Mouse (Mus musculus): ENCODE measurements around the gene Arap1. TPM values are rescaled to one million over a fixed set of nuclear protein-coding genes. Genes with fewer than 3 reads are reported as not detected.
A peak's percentile ranks its signal among the peaks of the same experiment; 100 is the strongest.

The Arap1 gene
- polyA plus RNA-seq, 1 experiment from 2014 or later: 10.8 TPM

DNA sequence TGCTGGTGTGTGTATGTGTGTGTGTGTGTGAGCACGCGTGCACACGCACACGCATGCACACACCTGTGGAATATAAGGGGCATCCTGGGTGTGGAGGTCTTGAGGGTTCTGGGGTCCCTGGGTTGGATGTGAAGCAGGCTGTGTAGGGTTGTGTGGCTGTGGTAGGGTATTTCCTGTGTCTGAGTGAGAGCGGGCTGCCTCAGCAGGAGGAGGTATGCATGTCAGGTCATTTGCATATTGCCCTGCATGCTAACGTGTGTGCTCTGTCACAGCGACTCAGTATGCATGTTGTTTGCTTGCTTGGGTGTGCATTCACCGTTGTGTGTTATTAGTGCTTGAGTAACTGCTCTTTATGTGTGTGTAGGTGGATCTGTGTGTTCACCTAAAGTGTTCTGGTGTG, 74.8 kb downstream of the Arap1 start:
- no peaks in the 10 kb centered on the region for H3K36me3 ChIP-seq (ENCODE audit: control insufficient read depth, insufficient read depth, low read length)
- no peak overlapping the region for H3K9ac ChIP-seq (ENCODE audit: low read length)
- H3K4me3 ChIP-seq (ENCODE audit: low read depth, low read length): no peak overlapping the region
- DNase-seq (ENCODE audit: low spot score, missing footprints) (no peak), ATAC-seq (ENCODE audit: low FRiP score) (no peak)
- H3K4me2 ChIP-seq: no peak overlapping the region
- H3K4me1 ChIP-seq (ENCODE audit: control insufficient read depth, insufficient read depth, low read length): peaks cover 10% of the 10 kb centered on the region; the same call in 1 of the 2 replicates
- H3K27me3 ChIP-seq (ENCODE audit: control insufficient read depth, insufficient read depth, low read length): peaks cover 6% of the 10 kb centered on the region
- H3K9me3 ChIP-seq (ENCODE audit: control insufficient read depth, low read length): no peaks in the 10 kb centered on the region
- 84% methylated on average over 8 of the region's 8 CpGs for WGBS
- H3K27ac ChIP-seq (ENCODE audit: low read depth, low read length): no peak overlapping the region

DNA sequence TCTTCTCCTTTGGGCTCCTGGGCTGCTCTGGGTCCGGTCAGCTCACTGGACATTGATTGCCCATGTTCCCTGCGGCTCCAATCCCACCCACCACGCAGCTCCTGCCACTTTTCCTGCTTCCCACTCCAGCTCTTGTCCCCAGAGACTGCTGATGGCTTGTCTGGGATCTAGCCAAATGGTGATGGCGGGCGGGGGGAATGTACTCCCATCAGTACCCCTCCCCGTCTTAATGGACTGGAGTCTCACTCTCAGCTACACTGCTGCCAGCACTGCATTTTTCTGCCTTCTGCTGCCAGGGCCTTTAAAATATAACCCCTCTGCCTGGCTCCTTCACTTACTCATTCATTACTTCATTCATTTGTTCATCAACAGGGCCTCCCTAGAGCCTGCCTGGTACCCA, 76.1 kb downstream of the Arap1 start:
- ATAC-seq (ENCODE audit: low FRiP score): no peak

DNA sequence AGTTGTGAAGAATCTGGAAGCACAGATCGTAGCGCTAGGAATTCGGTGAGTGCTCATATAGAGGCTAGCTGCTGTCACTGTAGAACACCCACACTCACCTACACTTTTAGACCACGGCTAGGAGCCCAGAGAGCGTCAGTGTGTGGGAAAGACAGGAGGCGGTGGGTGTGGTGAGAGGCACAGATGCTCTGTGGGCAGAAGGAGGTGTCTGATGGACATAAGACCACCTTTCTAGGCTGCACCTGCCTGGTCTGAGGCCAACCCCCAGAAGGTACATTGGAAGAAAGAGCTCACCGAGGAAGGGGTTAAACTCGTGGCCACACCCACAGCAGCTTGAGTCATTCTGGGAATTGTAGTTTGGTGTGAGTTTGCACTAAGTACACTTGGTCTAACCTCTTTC, 78.8 kb downstream of the Arap1 start:
- Histone ChIP-seq H3K27ac (ENCODE audit: low read depth, low read length) (no peak overlapping the region), H3K27me3 (ENCODE audit: control insufficient read depth, insufficient read depth, low read length) (no peaks in the 10 kb centered on the region), H3K9ac (ENCODE audit: low read length) (no peak overlapping the region), H3K9me3 (ENCODE audit: control insufficient read depth, low read length) (no peaks in the 10 kb centered on the region), H3K4me1 (ENCODE audit: control insufficient read depth, insufficient read depth, low read length) (peaks cover 5% of the 10 kb centered on the region; the same call in 1 of the 2 replicates), H3K4me2 (no peak overlapping the region), H3K36me3 (ENCODE audit: control insufficient read depth, insufficient read depth, low read length) (no peaks in the 10 kb centered on the region), H3K4me3 (ENCODE audit: low read depth, low read length) (no peak overlapping the region)
- 78% methylated on average over 8 of the region's 8 CpGs for WGBS
- ATAC-seq (ENCODE audit: low FRiP score) (peak; percentile 26; the same call in 1 of the 2 replicates), DNase-seq (ENCODE audit: low spot score, missing footprints) (no peak)

More for the DNA sequence above, 76.1 kb downstream of the Arap1 start:
- Histone ChIP-seq H3K36me3 (ENCODE audit: control insufficient read depth, insufficient read depth, low read length) (no peaks in the 10 kb centered on the region), H3K4me3 (ENCODE audit: low read depth, low read length) (no peak overlapping the region), H3K9me3 (ENCODE audit: control insufficient read depth, low read length) (no peaks in the 10 kb centered on the region), H3K4me1 (ENCODE audit: control insufficient read depth, insufficient read depth, low read length) (peaks cover 10% of the 10 kb centered on the region; the same call in 1 of the 2 replicates), H3K9ac (ENCODE audit: low read length) (no peak overlapping the region), H3K27ac (ENCODE audit: low read depth, low read length) (no peak overlapping the region), H3K27me3 (ENCODE audit: control insufficient read depth, insufficient read depth, low read length) (peaks cover 2% of the 10 kb centered on the region), H3K4me2 (no peak overlapping the region)
- no peak for DNase-seq (ENCODE audit: low spot score, missing footprints)
- WGBS: 78% methylated on average over 6 of the region's 6 CpGs

DNA sequence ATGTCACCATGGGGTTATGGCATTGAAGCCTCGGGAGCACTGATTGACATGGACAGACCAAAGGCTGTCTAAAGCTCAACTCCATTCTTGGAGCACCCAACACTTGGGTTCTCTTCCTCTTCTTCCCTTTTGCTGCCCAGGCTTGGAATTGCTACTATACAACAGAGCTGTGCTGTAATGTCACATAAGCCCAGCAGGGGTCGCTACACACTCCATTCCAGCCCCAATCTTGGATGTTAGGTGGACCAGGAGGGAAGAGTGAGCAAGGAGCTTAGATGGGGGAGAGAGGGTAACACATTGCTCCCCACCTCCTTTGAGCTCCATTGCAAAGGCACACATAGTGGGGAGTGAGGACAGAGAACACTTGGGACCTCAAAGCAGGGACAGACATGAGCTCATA, 79.9 kb downstream of the Arap1 start:
- Histone ChIP-seq H3K27me3 (ENCODE audit: control insufficient read depth, insufficient read depth, low read length) (no peaks in the 10 kb centered on the region), H3K4me3 (ENCODE audit: low read depth, low read length) (no peak overlapping the region), H3K4me2 (no peak overlapping the region), H3K36me3 (ENCODE audit: control insufficient read depth, insufficient read depth, low read length) (no peaks in the 10 kb centered on the region), H3K9ac (ENCODE audit: low read length) (no peak overlapping the region), H3K27ac (ENCODE audit: low read depth, low read length) (no peak overlapping the region), H3K9me3 (ENCODE audit: control insufficient read depth, low read length) (no peaks in the 10 kb centered on the region), H3K4me1 (ENCODE audit: control insufficient read depth, insufficient read depth, low read length) (peaks cover 5% of the 10 kb centered on the region; the same call in 1 of the 2 replicates)
- 21% methylated on average over 2 of the region's 2 CpGs for WGBS
- ATAC-seq (ENCODE audit: low FRiP score): no peak
- peak; percentile 92 for DNase-seq (ENCODE audit: low spot score, missing footprints)

DNA sequence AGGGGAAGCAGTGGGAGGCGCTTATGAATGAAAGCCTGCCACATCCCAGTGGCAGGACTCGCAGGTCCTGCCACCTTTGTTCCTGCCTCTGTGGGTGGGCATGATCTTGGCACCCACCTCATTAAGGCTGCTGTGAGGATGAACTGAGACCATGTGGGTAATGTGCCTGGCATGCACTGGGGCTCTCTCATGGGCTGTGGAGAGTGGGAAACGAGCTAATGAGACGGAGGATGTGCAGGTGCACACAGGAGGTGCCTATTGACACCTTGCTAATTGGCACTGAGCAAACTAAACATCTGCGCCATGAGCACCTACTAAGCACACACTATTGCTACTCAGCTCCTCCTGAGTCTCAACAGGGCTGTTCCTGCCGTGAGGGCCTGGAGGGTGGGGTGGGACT, 87.2 kb downstream of the Arap1 start:
- Histone ChIP-seq H3K9me3 (ENCODE audit: control insufficient read depth, low read length) (no peaks in the 10 kb centered on the region), H3K9ac (ENCODE audit: low read length) (no peak overlapping the region), H3K4me1 (ENCODE audit: control insufficient read depth, insufficient read depth, low read length) (no peaks in the 10 kb centered on the region; the same call in 1 of the 2 replicates), H3K36me3 (ENCODE audit: control insufficient read depth, insufficient read depth, low read length) (no peaks in the 10 kb centered on the region), H3K4me2 (no peak overlapping the region), H3K27me3 (ENCODE audit: control insufficient read depth, insufficient read depth, low read length) (no peaks in the 10 kb centered on the region), H3K4me3 (ENCODE audit: low read depth, low read length) (no peak overlapping the region), H3K27ac (ENCODE audit: low read depth, low read length) (no peak overlapping the region)
- ATAC-seq (ENCODE audit: low FRiP score) (no peak), DNase-seq (ENCODE audit: low spot score, missing footprints) (no peak)
- WGBS: 69% methylated on average over 6 of the region's 6 CpGs

DNA sequence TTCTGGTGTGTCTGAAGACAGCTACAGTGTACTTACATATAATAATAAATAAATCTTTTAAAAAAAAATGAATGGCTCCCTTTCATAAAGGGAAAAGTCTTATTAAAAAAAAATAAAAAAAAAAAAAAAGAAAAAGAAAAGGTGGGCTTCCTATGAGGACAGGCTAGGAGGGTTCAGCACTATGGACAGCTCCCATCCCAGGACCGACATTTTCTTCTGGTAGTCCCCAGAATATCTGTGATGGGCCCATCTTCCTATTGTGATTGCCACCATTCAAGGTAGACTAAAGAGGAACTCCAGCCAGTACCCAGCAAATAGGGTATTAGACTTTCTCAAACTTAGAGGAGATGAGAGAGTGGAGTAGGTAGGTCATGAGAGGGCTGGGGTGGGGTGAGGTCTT, 90.0 kb downstream of the Arap1 start:
- no peak overlapping the region for H3K4me3 ChIP-seq (ENCODE audit: low read depth, low read length)
- no peaks in the 10 kb centered on the region for H3K4me1 ChIP-seq (ENCODE audit: control insufficient read depth, insufficient read depth, low read length)
- H3K36me3 ChIP-seq (ENCODE audit: control insufficient read depth, insufficient read depth, low read length): no peaks in the 10 kb centered on the region
- DNase-seq (ENCODE audit: low spot score, missing footprints) (no peak), ATAC-seq (ENCODE audit: low FRiP score) (no peak)
- H3K4me2 ChIP-seq: no peak overlapping the region
- H3K9me3 ChIP-seq (ENCODE audit: control insufficient read depth, low read length): no peaks in the 10 kb centered on the region
- H3K27ac ChIP-seq (ENCODE audit: low read depth, low read length): no peak overlapping the region
- WGBS: 15% methylated on average over 1 of the region's 1 CpGs
- H3K27me3 ChIP-seq (ENCODE audit: control insufficient read depth, insufficient read depth, low read length): no peaks in the 10 kb centered on the region
- H3K9ac ChIP-seq (ENCODE audit: low read length): no peak overlapping the region

DNA sequence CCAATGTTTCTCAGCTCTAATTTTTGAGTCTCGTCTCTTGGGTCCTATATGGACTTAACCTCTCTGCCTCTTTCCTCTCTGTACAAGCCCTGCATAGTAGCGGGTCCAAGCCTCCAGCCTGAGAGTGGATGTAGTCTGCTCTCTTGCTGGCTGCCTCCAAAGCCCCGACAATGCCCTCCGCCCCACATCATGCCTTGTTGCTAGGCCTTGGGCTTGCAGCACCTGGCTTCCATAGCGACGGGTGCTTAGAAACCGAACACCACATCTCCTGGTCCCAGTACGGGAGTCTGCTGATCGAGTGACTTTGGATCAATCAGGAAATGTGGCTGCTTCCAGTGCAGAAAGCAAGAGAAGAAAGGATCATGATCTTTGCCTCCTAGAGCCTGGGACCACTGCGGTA, 95.2 kb downstream of the Arap1 start:
- H3K9ac ChIP-seq (ENCODE audit: low read length): no peak overlapping the region
- no peak for DNase-seq (ENCODE audit: low spot score, missing footprints)
- no peaks in the 10 kb centered on the region for H3K27me3 ChIP-seq (ENCODE audit: control insufficient read depth, insufficient read depth, low read length)
- H3K9me3 ChIP-seq (ENCODE audit: control insufficient read depth, low read length): no peaks in the 10 kb centered on the region
- no peak overlapping the region for H3K4me3 ChIP-seq (ENCODE audit: low read depth, low read length)
- H3K4me2 ChIP-seq: no peak overlapping the region
- 64% methylated on average over 10 of the region's 10 CpGs for WGBS
- no peaks in the 10 kb centered on the region for H3K36me3 ChIP-seq (ENCODE audit: control insufficient read depth, insufficient read depth, low read length)
- H3K4me1 ChIP-seq (ENCODE audit: control insufficient read depth, insufficient read depth, low read length): no peaks in the 10 kb centered on the region
- H3K27ac ChIP-seq (ENCODE audit: low read depth, low read length): no peak overlapping the region
- no peak for ATAC-seq (ENCODE audit: low FRiP score)

DNA sequence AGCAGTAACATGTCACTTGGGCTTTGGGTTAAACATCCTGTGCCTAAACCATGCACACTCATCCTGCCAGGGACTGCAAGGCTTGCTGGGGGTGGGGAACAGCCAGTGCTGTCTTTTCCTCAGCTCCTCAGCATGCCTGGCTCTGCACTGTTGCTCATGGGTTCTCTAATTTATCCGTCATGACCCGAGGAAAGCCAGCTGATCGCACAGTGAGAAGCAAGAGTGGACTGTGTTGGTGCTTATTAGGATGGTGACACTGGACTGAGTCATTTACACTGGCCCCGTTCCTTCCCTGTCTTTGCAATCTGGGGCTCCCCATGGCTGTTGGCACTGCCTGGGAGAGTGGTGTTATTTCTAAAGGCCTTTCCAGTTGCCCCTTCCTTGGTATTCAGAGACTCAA, 96.3 kb downstream of the Arap1 start:
- H3K9ac ChIP-seq (ENCODE audit: low read length): no peak overlapping the region
- H3K27ac ChIP-seq (ENCODE audit: low read depth, low read length): no peak overlapping the region
- no peaks in the 10 kb centered on the region for H3K4me1 ChIP-seq (ENCODE audit: control insufficient read depth, insufficient read depth, low read length)
- H3K27me3 ChIP-seq (ENCODE audit: control insufficient read depth, insufficient read depth, low read length): no peaks in the 10 kb centered on the region
- H3K4me2 ChIP-seq: no peak overlapping the region
- no peaks in the 10 kb centered on the region for H3K36me3 ChIP-seq (ENCODE audit: control insufficient read depth, insufficient read depth, low read length)
- ATAC-seq (ENCODE audit: low FRiP score) (no peak), DNase-seq (ENCODE audit: low spot score, missing footprints) (no peak)
- 76% methylated on average over 4 of the region's 4 CpGs for WGBS
- no peak overlapping the region for H3K4me3 ChIP-seq (ENCODE audit: low read depth, low read length)
- no peaks in the 10 kb centered on the region for H3K9me3 ChIP-seq (ENCODE audit: control insufficient read depth, low read length)

DNA sequence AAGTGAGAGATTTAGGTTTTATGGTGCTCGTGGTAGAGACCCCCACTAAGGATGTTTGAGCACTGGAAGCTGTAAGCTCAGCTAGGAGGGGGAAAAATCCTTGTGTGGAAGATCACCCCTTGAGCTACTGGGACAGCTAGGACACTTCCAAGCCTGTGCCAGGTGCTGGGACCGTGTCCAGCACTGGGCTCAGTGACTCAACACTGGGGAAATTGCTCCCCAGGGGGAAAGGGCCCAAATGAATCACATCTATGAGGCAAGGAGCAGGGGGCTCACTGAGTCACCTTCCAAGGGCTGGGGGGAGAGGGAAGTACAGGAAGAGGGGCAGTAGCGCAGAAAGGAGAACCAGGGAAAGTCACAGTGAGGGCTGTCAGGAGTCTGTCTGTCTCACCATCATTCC, 102.0 kb downstream of the Arap1 start:
- WGBS: 47% methylated on average over 3 of the region's 3 CpGs
- Histone ChIP-seq H3K36me3 (ENCODE audit: control insufficient read depth, insufficient read depth, low read length) (no peaks in the 10 kb centered on the region), H3K4me1 (ENCODE audit: control insufficient read depth, insufficient read depth, low read length) (no peaks in the 10 kb centered on the region), H3K9ac (ENCODE audit: low read length) (no peak overlapping the region), H3K4me3 (ENCODE audit: low read depth, low read length) (no peak overlapping the region), H3K27me3 (ENCODE audit: control insufficient read depth, insufficient read depth, low read length) (peaks cover 5% of the 10 kb centered on the region; the same call in 1 of the 2 replicates), H3K4me2 (no peak overlapping the region), H3K27ac (ENCODE audit: low read depth, low read length) (no peak overlapping the region), H3K9me3 (ENCODE audit: control insufficient read depth, low read length) (no peaks in the 10 kb centered on the region)
- no peak for DNase-seq (ENCODE audit: low spot score, missing footprints)
- no peak for ATAC-seq (ENCODE audit: low FRiP score)

Measured in midbrain, embryonic 11.5 days (tissue).